Mouse (Mus musculus): ENCODE results near the gene Slc39a10. TPM values are rescaled to one million over a fixed set of nuclear protein-coding genes. Genes with fewer than 3 reads are reported as not detected.

The Slc39a10 gene
- 2.5 and 3.0 TPM in 2 replicates for total RNA-seq (2014; rRNA removed)
- polyA plus RNA-seq (2012; rRNA removed): 0.46 and 0.72 TPM in 2 replicates

DNA sequence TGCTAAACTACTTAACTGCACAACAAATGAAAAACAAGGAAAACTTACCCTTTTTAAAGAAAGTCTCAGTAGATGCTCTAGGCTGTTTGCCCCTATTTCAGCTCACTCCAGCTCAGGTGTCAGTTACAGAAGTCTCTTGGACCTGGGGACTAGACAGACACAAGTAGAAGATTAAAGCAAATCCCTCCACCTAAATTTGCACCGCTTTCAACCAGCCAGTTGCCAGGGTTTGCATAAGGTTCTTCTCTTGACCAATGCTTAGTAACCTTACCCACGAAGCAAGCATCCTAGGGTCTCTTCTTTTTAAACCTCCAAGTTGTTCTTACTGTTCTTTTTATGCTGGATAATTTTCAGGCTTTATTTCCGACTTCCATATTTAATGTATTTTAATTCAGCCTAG, at the start of gene Slc39a10:
Gene Slc39a10 (minus strand): TSS at position 101 of the 400 bp plus-strand sequence.
- Histone ChIP-seq H3K4me1 (ENCODE audit: control insufficient read depth, insufficient read depth, low read length) (no peaks in the 10 kb centered on the region), H3K4me3 (ENCODE audit: insufficient read depth, low read depth, low read length) (no peak within 1 kb of the TSS), H3K36me3 (ENCODE audit: control insufficient read depth, insufficient read depth, low read length) (no peaks in the 10 kb centered on the region), H3K27ac (replicated peaks; ENCODE audit: insufficient read depth, low read depth, low read length) (no peak within 1 kb of the TSS), H3K79me2 (ENCODE audit: control insufficient read depth, insufficient read depth, low read length) (no peaks in the 10 kb centered on the region), H3K27me3 (ENCODE audit: control insufficient read depth, insufficient read depth, low read length) (no peaks in the 10 kb centered on the region), H3K9ac (ENCODE audit: low read depth, low read length) (no peak within 1 kb of the TSS)
- DNase-seq (ENCODE audit: extremely low read depth, low read depth, low spot score): no peak
- WGBS: 78% methylated on average over 3 of the region's 3 CpGs
- TF ChIP-seq POLR2A (IDR thresholded peaks at IDR 0.05; ENCODE audit: extremely low read depth, insufficient read depth, low read length) (no peak), CTCF (IDR thresholded peaks at IDR 0.05; ENCODE audit: low read depth, low read length) (no peak)

DNA sequence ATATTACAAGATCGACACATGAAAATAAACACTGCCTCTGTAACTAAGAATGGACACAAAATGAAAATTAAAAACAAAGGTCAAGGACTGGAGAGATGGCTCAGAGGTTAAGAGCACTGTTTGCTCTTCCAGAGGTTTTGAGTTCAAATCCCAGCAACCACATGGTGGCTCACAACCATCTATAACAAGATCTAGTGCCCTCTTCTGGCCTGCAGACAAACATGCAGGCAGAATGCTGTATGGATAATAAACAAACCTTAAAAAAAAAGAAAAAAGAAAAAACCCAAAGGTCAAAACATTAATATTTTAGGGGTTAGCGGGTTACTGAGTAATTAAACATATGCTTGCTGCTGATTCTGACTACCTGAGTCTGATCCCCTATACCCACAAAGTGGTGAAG, 46.6 kb upstream of the Slc39a10 start:
- no peak overlapping the region for H3K27ac ChIP-seq (replicated peaks; ENCODE audit: insufficient read depth, low read depth, low read length)
- no peaks in the 10 kb centered on the region for H3K27me3 ChIP-seq (ENCODE audit: control insufficient read depth, insufficient read depth, low read length)
- no peaks in the 10 kb centered on the region for H3K36me3 ChIP-seq (ENCODE audit: control insufficient read depth, insufficient read depth, low read length)
- H3K9ac ChIP-seq (ENCODE audit: low read depth, low read length): no peak overlapping the region
- DNase-seq (ENCODE audit: extremely low read depth, low read depth, low spot score): no peak
- no peak for TF ChIP-seq POLR2A (IDR thresholded peaks at IDR 0.05; ENCODE audit: extremely low read depth, insufficient read depth, low read length)
- no peak for TF ChIP-seq CTCF (IDR thresholded peaks at IDR 0.05; ENCODE audit: low read depth, low read length)
- WGBS: 90% methylated on average over 2 of the region's 2 CpGs
- no peaks in the 10 kb centered on the region for H3K79me2 ChIP-seq (ENCODE audit: control insufficient read depth, insufficient read depth, low read length)
- no peak overlapping the region for H3K4me3 ChIP-seq (ENCODE audit: insufficient read depth, low read depth, low read length)
- no peaks in the 10 kb centered on the region for H3K4me1 ChIP-seq (ENCODE audit: control insufficient read depth, insufficient read depth, low read length)

DNA sequence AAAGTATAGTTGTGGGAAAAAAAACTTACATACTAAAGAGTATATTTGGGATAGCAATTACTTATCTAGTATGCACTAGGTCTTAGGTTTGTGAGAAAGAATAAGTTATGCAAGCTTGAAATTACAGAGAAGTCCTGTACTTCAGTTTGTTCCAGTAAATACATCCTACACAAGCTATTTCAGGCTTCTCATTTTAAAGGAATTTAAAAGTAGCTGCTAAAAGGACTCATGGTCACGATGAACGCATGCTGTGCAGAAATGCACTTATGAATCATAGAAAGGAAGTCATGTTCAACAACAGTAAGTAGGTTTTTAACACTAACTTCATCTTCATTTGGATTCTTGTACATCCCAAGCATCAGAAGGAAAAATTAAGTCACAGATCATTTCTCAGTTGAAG, 45.0 kb upstream of the Slc39a10 start:
- no peaks in the 10 kb centered on the region for H3K36me3 ChIP-seq (ENCODE audit: control insufficient read depth, insufficient read depth, low read length)
- no peak overlapping the region for H3K9ac ChIP-seq (ENCODE audit: low read depth, low read length)
- no peak overlapping the region for H3K27ac ChIP-seq (replicated peaks; ENCODE audit: insufficient read depth, low read depth, low read length)
- no peak overlapping the region for H3K4me3 ChIP-seq (ENCODE audit: insufficient read depth, low read depth, low read length)
- no peak for DNase-seq (ENCODE audit: extremely low read depth, low read depth, low spot score)
- H3K27me3 ChIP-seq (ENCODE audit: control insufficient read depth, insufficient read depth, low read length): no peaks in the 10 kb centered on the region
- WGBS: 82% methylated on average over 2 of the region's 2 CpGs
- H3K4me1 ChIP-seq (ENCODE audit: control insufficient read depth, insufficient read depth, low read length): no peaks in the 10 kb centered on the region
- no peak for TF ChIP-seq CTCF (IDR thresholded peaks at IDR 0.05; ENCODE audit: low read depth, low read length)
- no peaks in the 10 kb centered on the region for H3K79me2 ChIP-seq (ENCODE audit: control insufficient read depth, insufficient read depth, low read length)

DNA sequence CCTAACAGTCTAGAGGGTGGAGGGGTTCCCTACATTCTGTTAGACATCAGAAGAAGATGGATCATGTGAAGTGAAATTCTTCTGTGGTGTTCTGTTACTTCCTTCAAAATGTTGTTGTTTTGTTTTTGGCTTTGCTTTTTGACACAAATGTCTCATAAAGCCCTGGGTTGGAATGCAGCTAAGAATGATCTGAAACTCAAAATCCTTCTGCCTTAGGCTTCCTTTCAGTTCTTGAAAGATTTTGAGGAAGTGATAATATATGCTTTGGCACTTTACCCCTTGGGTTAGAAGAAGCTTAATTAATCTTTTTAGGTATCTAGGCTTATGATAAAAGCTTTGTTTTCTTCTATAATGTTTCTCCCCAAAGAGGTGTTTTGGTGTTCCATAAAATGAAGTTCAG, 34.5 kb upstream of the Slc39a10 start:
- no peak overlapping the region for H3K27ac ChIP-seq (replicated peaks; ENCODE audit: insufficient read depth, low read depth, low read length)
- no peaks in the 10 kb centered on the region for H3K4me1 ChIP-seq (ENCODE audit: control insufficient read depth, insufficient read depth, low read length)
- no peak overlapping the region for H3K9ac ChIP-seq (ENCODE audit: low read depth, low read length)
- no peaks in the 10 kb centered on the region for H3K79me2 ChIP-seq (ENCODE audit: control insufficient read depth, insufficient read depth, low read length)
- no peaks in the 10 kb centered on the region for H3K27me3 ChIP-seq (ENCODE audit: control insufficient read depth, insufficient read depth, low read length)
- no peak overlapping the region for H3K4me3 ChIP-seq (ENCODE audit: insufficient read depth, low read depth, low read length)
- peak; percentile 28 for DNase-seq (ENCODE audit: extremely low read depth, low read depth, low spot score)
- TF ChIP-seq POLR2A (IDR thresholded peaks at IDR 0.05; ENCODE audit: extremely low read depth, insufficient read depth, low read length) (no peak), CTCF (IDR thresholded peaks at IDR 0.05; ENCODE audit: low read depth, low read length) (no peak)
- no peaks in the 10 kb centered on the region for H3K36me3 ChIP-seq (ENCODE audit: control insufficient read depth, insufficient read depth, low read length)

- WGBS: 53% methylated on average over 3 of the region's 3 CpGs
- Histone ChIP-seq H3K79me2 (ENCODE audit: control insufficient read depth, insufficient read depth, low read length) (no peaks in the 10 kb centered on the region), H3K27ac (replicated peaks; ENCODE audit: insufficient read depth, low read depth, low read length) (no peak overlapping the region), H3K4me1 (ENCODE audit: control insufficient read depth, insufficient read depth, low read length) (no peaks in the 10 kb centered on the region), H3K36me3 (ENCODE audit: control insufficient read depth, insufficient read depth, low read length) (no peaks in the 10 kb centered on the region), H3K9ac (ENCODE audit: low read depth, low read length) (no peak overlapping the region), H3K4me3 (ENCODE audit: insufficient read depth, low read depth, low read length) (no peak overlapping the region), H3K27me3 (ENCODE audit: control insufficient read depth, insufficient read depth, low read length) (no peaks in the 10 kb centered on the region)
- no peak for TF ChIP-seq POLR2A (IDR thresholded peaks at IDR 0.05; ENCODE audit: extremely low read depth, insufficient read depth, low read length)
- TF ChIP-seq CTCF (IDR thresholded peaks at IDR 0.05; ENCODE audit: low read depth, low read length): no peak
- DNase-seq (ENCODE audit: extremely low read depth, low read depth, low spot score): no peak
Observed at GRCm38 (mm10) chr1:46926239-46926638, 33.6 kb upstream of the Slc39a10 start.

DNA sequence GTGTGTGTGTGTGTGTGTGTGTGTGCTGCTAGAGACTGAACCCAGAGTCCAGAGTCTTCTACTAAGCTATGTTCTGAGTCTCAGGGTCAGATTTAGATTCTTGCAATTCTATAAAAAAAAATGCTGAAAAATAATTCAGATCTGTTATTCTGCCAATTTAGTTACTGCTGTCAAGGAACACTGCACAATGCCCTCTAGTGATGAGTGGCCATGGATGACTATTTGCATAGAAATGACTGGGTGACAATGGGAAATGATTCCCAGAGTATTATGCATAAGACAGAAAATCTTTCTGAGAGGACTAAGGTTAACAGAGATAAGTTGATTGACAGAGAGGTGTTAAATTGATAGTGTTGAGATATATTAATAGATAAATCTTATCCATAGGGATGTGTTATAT, 32.3 kb upstream of the Slc39a10 start:
- DNase-seq (ENCODE audit: extremely low read depth, low read depth, low spot score): no peak
- no peak overlapping the region for H3K4me3 ChIP-seq (ENCODE audit: insufficient read depth, low read depth, low read length)
- no peaks in the 10 kb centered on the region for H3K36me3 ChIP-seq (ENCODE audit: control insufficient read depth, insufficient read depth, low read length)
- no peak overlapping the region for H3K27ac ChIP-seq (replicated peaks; ENCODE audit: insufficient read depth, low read depth, low read length)
- H3K79me2 ChIP-seq (ENCODE audit: control insufficient read depth, insufficient read depth, low read length): no peaks in the 10 kb centered on the region
- no peaks in the 10 kb centered on the region for H3K4me1 ChIP-seq (ENCODE audit: control insufficient read depth, insufficient read depth, low read length)
- no peaks in the 10 kb centered on the region for H3K27me3 ChIP-seq (ENCODE audit: control insufficient read depth, insufficient read depth, low read length)
- TF ChIP-seq POLR2A (IDR thresholded peaks at IDR 0.05; ENCODE audit: extremely low read depth, insufficient read depth, low read length) (no peak), CTCF (IDR thresholded peaks at IDR 0.05; ENCODE audit: low read depth, low read length) (no peak)
- H3K9ac ChIP-seq (ENCODE audit: low read depth, low read length): no peak overlapping the region

All from liver, adult 2 months (tissue).